Mouse (Mus musculus) cerebellum, adult 2 months (tissue): ENCODE data around the gene Ror1.

Source experiments
- CTCF ChIP-seq: fragments of 200-500 bp; IDR thresholded peaks from 2 replicates; pipeline ENCODE4 v1.5.1; 2011; ENCODE audit warnings: low read depth, mild to moderate bottlenecking, control low read depth, low read length, moderate library complexity, borderline replicate concordance; ENCODE audit not compliant: insufficient read depth
- POLR2A ChIP-seq: fragments of 200-500 bp; IDR thresholded peaks from 2 replicates; pipeline ENCODE4 v1.6.1; 2011; ENCODE audit warnings: low read length, control low read depth, borderline replicate concordance; ENCODE audit not compliant: insufficient read depth

GRCm38 (mm10) chr4:100429371-100429900 lies 333.8 kb downstream of the Ror1 start:
- TF ChIP-seq CTCF = no peak
- no peak for TF ChIP-seq POLR2A
